8 mouse cellular contexts compared by ENCODE assay signal in genomic region chr8:45236164-45236912, GRCm38 (mm10). TPM values are rescaled to one million over a fixed set of nuclear protein-coding genes. Genes with fewer than 3 reads are reported as not detected.
A peak's percentile ranks its signal among the peaks of the same experiment; 100 is the strongest.
DNase-seq lines count a peak whose midpoint lies in the region; ATAC-seq and TF ChIP-seq lines count a peak whose summit lies in the region.

No protein-coding gene starts in this region.

- ATAC-seq in heart, embryonic 14.5 days (ENCODE audit: insufficient number of reproducible peaks, insufficient read depth, low FRiP score, low read depth): no peak
- ATAC-seq in liver, embryonic 12.5 days: 0 out of 2 replicates have a peak, but pooled peaks have one; percentile 24

- peak overlapping the region; percentile 38 for H3K4me2 ChIP-seq in heart, embryonic 14.5 days (ENCODE audit: low read length)
- H3K4me2 ChIP-seq in liver, embryonic 12.5 days: no peak overlapping the region

- no peak overlapping the region for H3K9ac ChIP-seq in heart, embryonic 14.5 days (ENCODE audit: low read length)
- no peak overlapping the region for H3K9ac ChIP-seq in liver, embryonic 12.5 days

- 30% methylated on average over 14 of the region's 14 CpGs for WGBS in heart, embryonic 14.5 days
- WGBS in liver, embryonic 12.5 days (ENCODE audit: insufficient replicate concordance): 25% methylated on average over 14 of the region's 14 CpGs
- 22% methylated on average over 14 of the region's 14 CpGs for WGBS in olfactory bulb, adult 2 months

- no peak overlapping the region for H3K4me3 ChIP-seq in heart, embryonic 14.5 days (ENCODE audit: control insufficient read depth in 1 of 2, insufficient read depth in 1 of 2, low read depth in 1 of 2, low read length in 2 of 2)
- no peak overlapping the region for H3K4me3 ChIP-seq in liver, embryonic 12.5 days
- H3K4me3 ChIP-seq in olfactory bulb, adult 2 months (ENCODE audit: insufficient read depth, low read depth, low read length): no peak overlapping the region

- no peaks in the 10 kb centered on the region for H3K36me3 ChIP-seq in heart, embryonic 14.5 days (ENCODE audit: control insufficient read depth, insufficient read depth, low read length)
- no peaks in the 10 kb centered on the region for H3K36me3 ChIP-seq in liver, embryonic 12.5 days

- no peaks in the 10 kb centered on the region for H3K9me3 ChIP-seq in heart, embryonic 14.5 days (ENCODE audit: control insufficient read depth, low read length)
- H3K9me3 ChIP-seq in liver, embryonic 12.5 days (replicated peaks): no peaks in the 10 kb centered on the region

- DNase-seq in urinary bladder, adult 2 months (ENCODE audit: low spot score): peak; percentile 20
- DNase-seq in urinary bladder, postnatal 4 days (ENCODE audit: low spot score in 2 of 2): no peak
- peak; percentile 67 for DNase-seq in embryo, embryonic 11.5 days (ENCODE audit: low read depth, low spot score)
- peak; percentile 77 for DNase-seq in kidney, postnatal 10 days
- DNase-seq in spleen, postnatal 14 days (ENCODE audit: low spot score in 2 of 2): no peak

- no peaks in the 10 kb centered on the region for H3K27me3 ChIP-seq in heart, embryonic 14.5 days (ENCODE audit: control insufficient read depth, insufficient read depth, low read length)
- no peaks in the 10 kb centered on the region for H3K27me3 ChIP-seq in liver, embryonic 12.5 days (replicated peaks)

- TF ChIP-seq POLR2A in olfactory bulb, adult 2 months (IDR thresholded peaks at IDR 0.05; ENCODE audit: insufficient read depth, low read depth, low read length): no peak

- TF ChIP-seq CTCF in olfactory bulb, adult 2 months (IDR thresholded peaks at IDR 0.05; ENCODE audit: insufficient read depth, low read depth, low read length): 0 out of 2 replicates have a peak, but pooled peaks have one; percentile 13

- H3K27ac ChIP-seq in heart, embryonic 14.5 days (replicated peaks in 1 of 2; ENCODE audit: control insufficient read depth in 1 of 2, insufficient read depth in 1 of 2, low read depth in 2 of 2, low read length in 2 of 2): no peak overlapping the region
- H3K27ac ChIP-seq in liver, embryonic 12.5 days: no peak overlapping the region
- no peak overlapping the region for H3K27ac ChIP-seq in olfactory bulb, adult 2 months (ENCODE audit: insufficient read depth, low read depth, low read length)

- peaks cover 0 to 3% of the 10 kb centered on the region in 2 experiments; a peak in 1 of 4 replicates for H3K4me1 ChIP-seq in heart, embryonic 14.5 days (ENCODE audit: control insufficient read depth in 2 of 2, insufficient read depth in 2 of 2, low read length in 2 of 2)
- H3K4me1 ChIP-seq in liver, embryonic 12.5 days: no peaks in the 10 kb centered on the region
- 0 out of 2 replicates have a peak, but pooled peaks cover 3% of the 10 kb centered on the region for H3K4me1 ChIP-seq in olfactory bulb, adult 2 months (ENCODE audit: control insufficient read depth, insufficient read depth, low read length)

RNA-seq across cellular contexts. Expression of gene F11, which starts 25.5 kb away (rescaled TPM):
- polyA plus RNA-seq in urinary bladder, adult 2 months (2012; rRNA removed): not detected in 2 replicates
- polyA plus RNA-seq in heart, embryonic 14.5 days (2014; fragmentation: Nextera tagmentation; extraction: Ambion mirVana): not detected in 2 replicates
- polyA plus RNA-seq in liver, embryonic 12.5 days (2016; fragmentation: Nextera tagmentation; extraction: Ambion mirVana): 3.2 and 3.5 TPM in 2 replicates
- not detected in 2 replicates for polyA plus RNA-seq in olfactory bulb, adult 2 months (2012; ENCODE audit: insufficient read depth, insufficient read length, low replicate concordance, missing spikeins)

RNA-seq across cellular contexts. Expression of gene Klkb1, which starts 58.3 kb away (rescaled TPM):
- polyA plus RNA-seq in urinary bladder, adult 2 months (2012; rRNA removed): 0.01 and 0.03 TPM in 2 replicates
- not detected in 2 replicates for polyA plus RNA-seq in heart, embryonic 14.5 days (2014; fragmentation: Nextera tagmentation; extraction: Ambion mirVana)
- 0.81 and 0.91 TPM in 2 replicates for polyA plus RNA-seq in liver, embryonic 12.5 days (2016; fragmentation: Nextera tagmentation; extraction: Ambion mirVana)
- polyA plus RNA-seq in olfactory bulb, adult 2 months (2012; ENCODE audit: insufficient read depth, insufficient read length, low replicate concordance, missing spikeins): not detected in 2 replicates

Comparison
In these comparisons a context has a peak if more than half of its experiments do, and no peak if none do; other contexts are left out.
1. DNase-seq: peak in urinary bladder, adult 2 months (single experiment), embryo, embryonic 11.5 days (single experiment) and kidney, postnatal 10 days (single experiment); none in urinary bladder, postnatal 4 days (0 of 2) and spleen, postnatal 14 days (0 of 2).